Mouse (Mus musculus) effector memory CD4-positive, alpha-beta T cell, adult 5 months (primary cell): ENCODE measurements around the gene Pacs2. TPM values are rescaled to one million over a fixed set of nuclear protein-coding genes. Genes with fewer than 3 reads are reported as not detected.

Experiments used
- polyA plus RNA-seq: library from polyadenylated mRNA; unstranded; fragments of 100-300 nt; shearing (Covaris generic); gene quantifications from one replicate; pipeline ENCODE4 v1.2.1, GENCODE M21; 2017

Pacs2 gene
- polyA plus RNA-seq, result 28.6 TPM

GRCm38 (mm10) chr12:113013604-113014558 lies at the start of gene Pacs2:
Gene Pacs2 (plus strand): TSS chr12:113014508.

DNA sequence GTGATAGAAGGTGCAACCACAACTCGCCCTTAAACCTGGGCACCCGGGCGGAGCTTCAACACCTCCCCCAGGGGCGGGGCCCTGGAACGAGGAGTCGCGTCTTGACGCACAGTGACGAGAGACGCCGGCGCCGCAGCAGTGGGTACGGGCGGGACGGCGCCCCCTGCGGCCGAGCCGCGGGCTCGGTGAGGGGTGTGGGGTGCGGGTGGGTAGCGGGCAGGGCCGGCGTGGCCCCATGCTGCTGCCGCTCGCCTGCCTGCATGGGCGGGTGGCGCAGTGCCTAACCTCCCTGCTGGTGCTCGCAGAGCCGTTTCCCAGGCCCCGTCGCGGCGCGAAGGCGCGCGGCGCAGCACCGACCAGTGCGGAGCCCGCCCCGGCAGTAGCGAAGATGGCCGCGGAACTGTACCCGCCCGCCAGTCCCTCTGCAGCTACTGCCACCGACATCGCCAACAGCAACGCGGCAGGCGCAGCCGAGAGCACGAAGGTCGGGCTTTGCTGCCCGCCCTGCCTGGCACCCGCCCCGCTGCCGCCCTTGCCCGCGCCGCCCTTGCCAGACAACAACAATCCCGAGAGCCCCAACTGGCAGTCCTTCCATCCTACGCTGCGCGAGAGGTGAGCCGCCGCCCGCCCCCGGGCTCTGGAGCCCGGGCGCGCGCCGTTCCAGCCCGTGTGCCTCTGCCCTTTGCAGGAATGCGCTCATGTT lies 37.8 kb upstream of the Pacs2 start, which contains the start of gene Btbd6:
Btbd6 (plus strand) TSS at position 112 of the 703 bp plus-strand sequence.

GRCm38 (mm10) chr12:113000294-113001132 lies 13.8 kb upstream of the Pacs2 start, which contains the start of gene Brf1:
Gene Brf1 (minus strand): TSS chr12:113000704.

DNA sequence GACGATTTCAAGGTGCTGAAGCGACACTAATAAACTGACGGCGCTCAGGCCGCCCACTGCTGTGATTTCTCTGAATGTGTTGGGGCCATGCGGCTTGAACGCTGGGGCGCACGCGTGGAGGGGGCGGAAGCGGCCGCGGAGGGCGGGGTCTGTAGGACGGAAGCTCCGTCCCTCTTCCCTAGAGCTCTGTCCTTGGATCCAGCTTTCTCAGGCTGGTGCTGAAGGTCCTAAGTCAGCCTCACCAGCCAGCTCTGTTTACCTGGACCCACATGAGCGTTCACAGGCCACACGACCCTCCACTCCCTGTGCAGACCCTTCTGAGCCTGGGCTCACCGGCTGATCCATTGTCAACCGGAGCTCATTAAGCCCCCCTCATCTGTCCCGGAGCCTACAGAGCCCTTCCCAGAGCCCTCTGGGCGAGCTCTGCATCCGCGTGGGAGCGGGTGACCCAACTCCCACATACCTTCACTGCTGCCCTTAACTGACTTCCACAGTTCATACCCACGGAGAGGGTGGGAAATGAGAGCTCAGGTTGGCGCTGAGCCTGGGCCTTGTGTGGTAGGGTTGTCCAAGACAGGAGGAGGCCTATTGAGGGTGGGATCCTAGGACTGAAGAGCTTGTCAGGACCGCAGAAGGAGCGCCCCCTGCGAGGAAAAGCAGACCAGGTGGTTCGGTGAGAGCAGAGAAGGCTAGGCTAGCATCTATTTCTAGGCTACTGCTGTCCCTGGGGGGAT lies 60.2 kb downstream of the Pacs2 start, which contains the start of gene Tex22:
Tex22 (plus strand) TSS at position 174 of the 734 bp plus-strand sequence.

GRCm38 (mm10) chr12:113097749-113098281 lies 83.5 kb downstream of the Pacs2 start, which contains the start of gene Mta1:
Gene Mta1 (plus strand): TSS chr12:113098278.

Other genes starting within 250 kb of the Pacs2 start
- gene Ahnak2, start 211.9 kb upstream of the Pacs2 start, polyA plus RNA-seq, result not detected
- gene Clba1, start 205.6 kb upstream of the Pacs2 start, polyA plus RNA-seq, result not detected
- 38.0 TPM for gene Cdca4, start 185.1 kb upstream of the Pacs2 start, polyA plus RNA-seq
- 317 TPM for gene Gpr132, start 146.3 kb upstream of the Pacs2 start, polyA plus RNA-seq
- 1.6 TPM for gene Jag2, start 84.7 kb upstream of the Pacs2 start, polyA plus RNA-seq
- 33.7 TPM for gene Nudt14, start 72.4 kb upstream of the Pacs2 start, polyA plus RNA-seq
- gene Btbd6, start 38.0 kb upstream of the Pacs2 start, polyA plus RNA-seq, result 64.3 TPM
- 204 TPM for gene Brf1, start 13.8 kb upstream of the Pacs2 start, polyA plus RNA-seq
- not detected for gene Tex22, start 60.0 kb downstream of the Pacs2 start, polyA plus RNA-seq
- gene Mta1, start 83.8 kb downstream of the Pacs2 start, polyA plus RNA-seq, result 42.3 TPM
- 21.2 TPM for gene Crip2, start 125.7 kb downstream of the Pacs2 start, polyA plus RNA-seq
- 1,752 TPM for gene Crip1, start 131.8 kb downstream of the Pacs2 start, polyA plus RNA-seq
- 13.1 TPM for gene Tedc1, start 141.9 kb downstream of the Pacs2 start, polyA plus RNA-seq
- 0.47 TPM for gene Tmem121, start 171.4 kb downstream of the Pacs2 start, polyA plus RNA-seq